Mouse (Mus musculus): ENCODE measurements around the gene Cdk14. TPM values are rescaled to one million over a fixed set of nuclear protein-coding genes. Genes with fewer than 3 reads are reported as not detected.
A peak's percentile ranks its signal among the peaks of the same experiment; 100 is the strongest.

Gene Cdk14
- polyA plus RNA-seq, 1 experiment from 2014 or later, result 21.8 TPM

DNA sequence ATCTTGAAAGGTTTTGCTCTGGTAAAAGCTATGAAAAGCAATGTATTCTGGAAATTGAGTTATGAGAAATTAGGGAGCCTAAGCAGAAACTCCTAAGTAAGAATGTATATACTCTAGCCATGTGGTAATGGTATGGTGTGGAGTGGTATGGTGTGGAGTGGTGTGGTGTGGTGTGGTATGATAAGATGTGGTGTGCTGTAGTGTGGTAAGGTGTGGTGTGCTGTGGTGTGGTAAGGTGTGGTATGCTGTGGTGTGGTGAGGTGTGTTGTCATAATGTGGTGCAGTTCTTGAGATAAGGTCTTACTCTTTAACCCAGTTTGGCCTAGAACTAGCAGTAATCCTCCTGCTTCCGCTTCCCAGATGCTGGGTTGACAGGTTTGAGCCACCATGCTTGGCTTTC is 45.7 kb downstream of the Cdk14 start:
- WGBS, result 92% methylated on average over 1 of the region's 1 CpGs
- H3K9ac ChIP-seq (ENCODE audit: low read length), result no peak overlapping the region
- H3K4me2 ChIP-seq (ENCODE audit: low read length), result no peak overlapping the region
- H3K27ac ChIP-seq (replicated peaks in 1 of 2; ENCODE audit: control insufficient read depth in 1 of 2, insufficient read depth in 1 of 2, low read depth in 2 of 2, low read length in 2 of 2), result no peak overlapping the region
- no peak for ATAC-seq (ENCODE audit: insufficient number of reproducible peaks, insufficient read depth, low FRiP score, low read depth)
- H3K27me3 ChIP-seq (ENCODE audit: control insufficient read depth, insufficient read depth, low read length), result no peaks in the 10 kb centered on the region
- H3K4me3 ChIP-seq (ENCODE audit: control insufficient read depth in 1 of 2, insufficient read depth in 1 of 2, low read depth in 1 of 2, low read length in 2 of 2), result no peak overlapping the region
- H3K9me3 ChIP-seq (ENCODE audit: control insufficient read depth, low read length), result no peaks in the 10 kb centered on the region
- H3K36me3 ChIP-seq (ENCODE audit: control insufficient read depth, insufficient read depth, low read length), result no peaks in the 10 kb centered on the region
- H3K4me1 ChIP-seq (ENCODE audit: control insufficient read depth in 2 of 2, insufficient read depth in 2 of 2, low read length in 2 of 2), result peaks cover 4 to 21% of the 10 kb centered on the region in 2 experiments; a peak in 3 of 4 replicates

DNA sequence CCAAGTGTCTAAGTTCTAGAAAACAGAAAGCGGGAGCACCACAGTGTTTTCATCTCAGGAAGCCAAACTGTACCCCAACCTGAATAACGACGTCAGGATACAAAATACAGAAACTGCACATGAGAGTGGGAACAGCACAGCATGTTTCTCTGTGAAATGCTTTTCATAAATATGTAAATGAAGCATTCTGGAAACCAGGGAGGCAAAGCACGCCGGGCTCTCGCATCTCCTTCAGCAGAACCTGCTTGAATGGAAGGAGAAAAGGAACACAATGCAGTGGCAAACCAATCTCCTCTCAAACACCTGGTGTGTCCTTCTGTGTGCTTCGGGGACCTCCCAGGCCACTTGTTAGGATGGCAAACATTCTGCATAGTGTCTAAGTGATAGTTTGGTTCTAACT is 46.6 kb downstream of the Cdk14 start:
- ATAC-seq (ENCODE audit: insufficient number of reproducible peaks, insufficient read depth, low FRiP score, low read depth), result no peak
- Histone ChIP-seq H3K27ac (replicated peaks in 1 of 2; ENCODE audit: control insufficient read depth in 1 of 2, insufficient read depth in 1 of 2, low read depth in 2 of 2, low read length in 2 of 2) (no peak overlapping the region), H3K4me2 (ENCODE audit: low read length) (no peak overlapping the region), H3K36me3 (ENCODE audit: control insufficient read depth, insufficient read depth, low read length) (no peaks in the 10 kb centered on the region), H3K27me3 (ENCODE audit: control insufficient read depth, insufficient read depth, low read length) (no peaks in the 10 kb centered on the region), H3K4me3 (ENCODE audit: control insufficient read depth in 1 of 2, insufficient read depth in 1 of 2, low read depth in 1 of 2, low read length in 2 of 2) (no peak overlapping the region), H3K9ac (ENCODE audit: low read length) (no peak overlapping the region), H3K4me1 (ENCODE audit: control insufficient read depth in 2 of 2, insufficient read depth in 2 of 2, low read length in 2 of 2) (peaks cover 7 to 20% of the 10 kb centered on the region in 2 experiments; a peak in 3 of 4 replicates), H3K9me3 (ENCODE audit: control insufficient read depth, low read length) (no peaks in the 10 kb centered on the region)
- WGBS, result 78% methylated on average over 7 of the region's 7 CpGs

DNA sequence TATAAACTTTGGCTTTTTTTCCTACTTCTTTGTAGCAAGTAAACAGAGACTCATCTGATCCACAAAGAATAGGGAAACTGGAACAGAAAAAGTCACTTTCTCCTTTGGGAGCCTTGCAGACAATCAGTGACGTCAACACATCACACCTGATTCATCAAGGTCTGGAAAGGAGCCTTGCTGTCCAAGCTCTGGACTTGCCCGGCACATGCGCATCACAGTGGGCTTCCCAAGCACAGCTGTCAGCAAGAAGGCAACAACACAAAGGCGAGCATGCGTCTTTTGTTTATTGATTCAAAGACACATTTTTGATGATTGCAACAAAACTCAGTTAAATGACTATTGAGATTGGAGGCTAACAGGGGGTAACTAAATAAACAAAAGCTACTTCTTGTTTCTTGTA is 47.2 kb downstream of the Cdk14 start:
- Histone ChIP-seq H3K4me3 (ENCODE audit: control insufficient read depth in 1 of 2, insufficient read depth in 1 of 2, low read depth in 1 of 2, low read length in 2 of 2) (no peak overlapping the region), H3K27me3 (ENCODE audit: control insufficient read depth, insufficient read depth, low read length) (no peaks in the 10 kb centered on the region), H3K4me2 (ENCODE audit: low read length) (no peak overlapping the region), H3K36me3 (ENCODE audit: control insufficient read depth, insufficient read depth, low read length) (no peaks in the 10 kb centered on the region), H3K9ac (ENCODE audit: low read length) (no peak overlapping the region), H3K27ac (replicated peaks in 1 of 2; ENCODE audit: control insufficient read depth in 1 of 2, insufficient read depth in 1 of 2, low read depth in 2 of 2, low read length in 2 of 2) (no peak overlapping the region), H3K9me3 (ENCODE audit: control insufficient read depth, low read length) (no peaks in the 10 kb centered on the region), H3K4me1 (ENCODE audit: control insufficient read depth in 2 of 2, insufficient read depth in 2 of 2, low read length in 2 of 2) (peaks cover 7 to 22% of the 10 kb centered on the region in 2 experiments; a peak in 3 of 4 replicates)
- no peak for ATAC-seq (ENCODE audit: insufficient number of reproducible peaks, insufficient read depth, low FRiP score, low read depth)
- 73% methylated on average over 5 of the region's 5 CpGs for WGBS

DNA sequence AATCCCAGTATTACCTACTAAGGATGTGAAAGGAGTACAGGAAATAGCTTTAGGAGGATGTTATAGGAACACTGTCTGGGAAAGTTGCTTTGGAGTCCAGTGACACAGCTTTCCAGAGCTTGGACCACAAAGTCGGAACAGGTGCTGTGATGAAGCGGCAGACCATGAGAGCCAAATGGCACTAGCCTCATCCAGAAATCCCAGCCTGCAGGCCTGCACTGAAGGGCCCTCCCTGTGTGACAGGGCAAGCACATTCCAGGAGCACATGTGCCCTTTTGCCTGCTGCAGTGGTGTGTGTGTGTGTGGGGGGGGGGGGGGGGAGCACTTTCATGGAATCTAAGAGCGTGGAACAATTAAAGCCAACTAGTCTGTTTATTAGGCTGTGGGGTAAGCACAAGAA is 47.8 kb downstream of the Cdk14 start:
- 76% methylated on average over 3 of the region's 3 CpGs for WGBS
- Histone ChIP-seq H3K9me3 (ENCODE audit: control insufficient read depth, low read length) (no peaks in the 10 kb centered on the region), H3K27ac (replicated peaks in 1 of 2; ENCODE audit: control insufficient read depth in 1 of 2, insufficient read depth in 1 of 2, low read depth in 2 of 2, low read length in 2 of 2) (no peak overlapping the region), H3K4me1 (ENCODE audit: control insufficient read depth in 2 of 2, insufficient read depth in 2 of 2, low read length in 2 of 2) (peaks cover 9 to 25% of the 10 kb centered on the region in 2 experiments; a peak in 3 of 4 replicates), H3K9ac (ENCODE audit: low read length) (no peak overlapping the region), H3K4me3 (ENCODE audit: control insufficient read depth in 1 of 2, insufficient read depth in 1 of 2, low read depth in 1 of 2, low read length in 2 of 2) (no peak overlapping the region), H3K27me3 (ENCODE audit: control insufficient read depth, insufficient read depth, low read length) (no peaks in the 10 kb centered on the region), H3K4me2 (ENCODE audit: low read length) (no peak overlapping the region), H3K36me3 (ENCODE audit: control insufficient read depth, insufficient read depth, low read length) (no peaks in the 10 kb centered on the region)
- ATAC-seq (ENCODE audit: insufficient number of reproducible peaks, insufficient read depth, low FRiP score, low read depth), result no peak

DNA sequence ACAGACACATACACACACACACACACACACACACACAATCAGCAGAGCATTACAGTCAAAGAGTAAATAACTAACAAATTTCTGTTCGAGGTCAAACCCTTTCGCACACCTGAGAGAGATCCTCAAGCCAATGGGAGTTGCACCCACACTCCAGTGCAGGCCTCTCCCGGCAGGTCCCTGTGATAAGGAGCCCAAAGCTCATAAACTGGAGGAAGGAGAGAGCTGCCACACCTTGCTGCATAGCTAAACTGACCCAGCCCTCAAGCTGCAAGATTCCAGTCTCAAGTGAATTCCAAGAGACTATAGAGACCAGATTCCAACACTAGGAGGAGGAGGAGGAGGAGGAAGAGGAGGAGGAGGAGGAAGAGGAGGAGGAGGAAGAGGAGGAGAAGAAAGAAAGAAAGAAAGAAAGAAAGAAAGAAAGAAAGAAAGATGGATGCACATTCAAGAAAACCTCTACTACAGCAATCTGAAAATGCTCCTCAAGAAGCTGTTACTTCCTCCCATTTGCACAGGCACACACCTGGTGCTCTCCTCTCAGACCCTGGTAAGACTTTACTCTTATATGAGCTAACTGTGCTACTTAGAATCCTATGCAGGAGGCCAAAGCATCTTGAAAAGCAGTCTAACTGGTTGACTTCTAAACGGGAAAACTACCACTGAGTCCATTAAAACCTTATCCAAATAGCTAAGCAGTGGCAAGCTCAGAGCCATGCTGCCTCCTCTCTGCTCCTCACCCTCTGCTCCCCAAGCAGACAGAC is 49.6 kb downstream of the Cdk14 start:
- Histone ChIP-seq H3K9ac (ENCODE audit: low read length) (no peak overlapping the region), H3K4me2 (ENCODE audit: low read length) (no peak overlapping the region), H3K9me3 (ENCODE audit: control insufficient read depth, low read length) (no peaks in the 10 kb centered on the region), H3K27me3 (ENCODE audit: control insufficient read depth, insufficient read depth, low read length) (no peaks in the 10 kb centered on the region), H3K4me1 (ENCODE audit: control insufficient read depth in 2 of 2, insufficient read depth in 2 of 2, low read length in 2 of 2) (peaks cover 12 to 20% of the 10 kb centered on the region in 2 experiments), H3K27ac (replicated peaks in 1 of 2; ENCODE audit: control insufficient read depth in 1 of 2, insufficient read depth in 1 of 2, low read depth in 2 of 2, low read length in 2 of 2) (no peak overlapping the region), H3K36me3 (ENCODE audit: control insufficient read depth, insufficient read depth, low read length) (no peaks in the 10 kb centered on the region), H3K4me3 (ENCODE audit: control insufficient read depth in 1 of 2, insufficient read depth in 1 of 2, low read depth in 1 of 2, low read length in 2 of 2) (no peak overlapping the region)
- 63% methylated on average over 4 of the region's 4 CpGs for WGBS
- no peak for ATAC-seq (ENCODE audit: insufficient number of reproducible peaks, insufficient read depth, low FRiP score, low read depth)

DNA sequence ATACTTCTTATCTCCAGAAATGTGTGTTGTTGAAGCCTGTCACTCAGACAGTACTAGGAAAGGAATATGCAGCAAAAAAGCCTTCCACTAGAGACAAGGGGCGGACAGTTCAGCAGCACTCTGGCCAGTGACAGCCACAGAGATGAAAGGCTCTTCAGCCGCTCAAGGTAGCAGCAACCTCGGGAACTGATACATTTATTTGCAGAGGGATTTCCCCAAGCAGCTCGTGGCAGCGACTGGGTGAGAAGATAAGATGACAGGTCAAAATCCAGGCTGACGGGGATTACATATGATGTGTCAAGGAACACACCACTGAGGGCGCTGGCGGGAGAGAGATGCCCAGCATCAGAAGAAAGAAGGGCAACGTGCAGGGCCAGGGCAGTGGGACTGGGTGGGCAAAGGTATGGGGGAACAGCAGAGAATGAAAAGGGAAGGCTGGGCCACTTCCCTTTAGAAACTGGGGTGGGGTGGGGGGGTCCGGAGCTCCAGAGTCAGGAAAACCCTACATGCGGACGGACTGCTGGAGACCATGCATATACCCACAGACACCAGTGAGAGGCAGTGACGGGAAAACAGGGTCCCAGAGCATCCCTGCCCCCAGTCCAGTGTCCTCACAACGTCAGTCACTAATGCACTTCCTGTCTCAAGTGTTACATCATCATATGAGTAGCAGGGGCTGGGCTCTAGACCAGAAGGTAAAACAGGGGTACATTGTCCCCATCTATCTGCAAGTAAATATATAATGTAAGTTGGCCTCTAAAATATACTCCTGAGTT is 51.5 kb downstream of the Cdk14 start:
- Histone ChIP-seq H3K27ac (replicated peaks in 1 of 2; ENCODE audit: control insufficient read depth in 1 of 2, insufficient read depth in 1 of 2, low read depth in 2 of 2, low read length in 2 of 2) (no peak overlapping the region), H3K36me3 (ENCODE audit: control insufficient read depth, insufficient read depth, low read length) (peaks cover 3% of the 10 kb centered on the region; the same call in 1 of the 2 replicates), H3K9ac (ENCODE audit: low read length) (no peak overlapping the region), H3K4me3 (ENCODE audit: control insufficient read depth in 1 of 2, insufficient read depth in 1 of 2, low read depth in 1 of 2, low read length in 2 of 2) (no peak overlapping the region), H3K9me3 (ENCODE audit: control insufficient read depth, low read length) (no peaks in the 10 kb centered on the region), H3K4me2 (ENCODE audit: low read length) (no peak overlapping the region), H3K4me1 (ENCODE audit: control insufficient read depth in 2 of 2, insufficient read depth in 2 of 2, low read length in 2 of 2) (peaks cover 12 to 20% of the 10 kb centered on the region in 2 experiments), H3K27me3 (ENCODE audit: control insufficient read depth, insufficient read depth, low read length) (no peaks in the 10 kb centered on the region)
- WGBS, result 46% methylated on average over 14 of the region's 14 CpGs
- ATAC-seq (ENCODE audit: insufficient number of reproducible peaks, insufficient read depth, low FRiP score, low read depth), result 0 out of 2 replicates have a peak, but pooled peaks have one; percentile 35

DNA sequence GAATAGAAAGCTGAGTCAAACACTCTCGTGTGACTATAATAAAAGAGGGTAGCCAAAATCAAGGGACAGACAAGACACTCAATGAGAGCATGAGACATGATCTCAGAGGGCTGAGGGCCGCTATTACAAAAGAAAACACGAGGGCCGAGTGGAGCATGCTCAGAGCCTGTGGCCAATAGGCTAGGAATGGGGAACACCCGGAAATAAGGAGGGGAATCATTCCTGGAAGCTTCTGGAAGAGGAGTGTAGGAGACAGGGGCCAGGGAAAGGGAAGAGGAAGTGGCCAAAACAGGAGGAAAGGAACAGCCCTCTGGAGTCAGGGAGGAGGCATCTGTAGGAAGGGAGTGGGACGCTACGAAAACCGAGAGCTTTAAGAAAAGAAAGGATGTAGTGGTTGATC is 52.6 kb downstream of the Cdk14 start:
- Histone ChIP-seq H3K9ac (ENCODE audit: low read length) (no peak overlapping the region), H3K9me3 (ENCODE audit: control insufficient read depth, low read length) (no peaks in the 10 kb centered on the region), H3K4me3 (ENCODE audit: control insufficient read depth in 1 of 2, insufficient read depth in 1 of 2, low read depth in 1 of 2, low read length in 2 of 2) (no peak overlapping the region), H3K4me1 (ENCODE audit: control insufficient read depth in 2 of 2, insufficient read depth in 2 of 2, low read length in 2 of 2) (peaks cover 12 to 20% of the 10 kb centered on the region in 2 experiments), H3K36me3 (ENCODE audit: control insufficient read depth, insufficient read depth, low read length) (peaks cover 6% of the 10 kb centered on the region; the same call in 1 of the 2 replicates), H3K27ac (replicated peaks in 1 of 2; ENCODE audit: control insufficient read depth in 1 of 2, insufficient read depth in 1 of 2, low read depth in 2 of 2, low read length in 2 of 2) (no peak overlapping the region), H3K4me2 (ENCODE audit: low read length) (no peak overlapping the region), H3K27me3 (ENCODE audit: control insufficient read depth, insufficient read depth, low read length) (no peaks in the 10 kb centered on the region)
- WGBS, result 75% methylated on average over 8 of the region's 8 CpGs
- no peak for ATAC-seq (ENCODE audit: insufficient number of reproducible peaks, insufficient read depth, low FRiP score, low read depth)

Measured in heart, embryonic 14.5 days (tissue).